Mouse (Mus musculus): ENCODE results near the gene Efemp2. TPM values are rescaled to one million over a fixed set of nuclear protein-coding genes. Genes with fewer than 3 reads are reported as not detected.

Efemp2 gene
- polyA plus RNA-seq, 1 experiment from 2014 or later, result 208 TPM

- no peak overlapping the region; the same call in 1 of the 2 replicates for H3K27ac ChIP-seq (ENCODE audit: low read length)
- no peak overlapping the region for H3K4me2 ChIP-seq (replicated peaks; ENCODE audit: low read depth, low read length)
- H3K4me3 ChIP-seq (ENCODE audit: low read length), result no peak overlapping the region
- peaks cover 22% of the 10 kb centered on the region for H3K4me1 ChIP-seq (ENCODE audit: insufficient read depth, low read length)
- no peaks in the 10 kb centered on the region for H3K36me3 ChIP-seq (ENCODE audit: insufficient read depth, low read length)
- H3K27me3 ChIP-seq (ENCODE audit: insufficient read depth, low read length), result no peaks in the 10 kb centered on the region
- ATAC-seq (ENCODE audit: low FRiP score, low TSS enrichment), result no peak
- no peak overlapping the region for H3K9ac ChIP-seq (replicated peaks; ENCODE audit: low read length)
- H3K9me3 ChIP-seq (ENCODE audit: low read length), result no peaks in the 10 kb centered on the region; the same call in none of the 2 replicates
- 72% methylated on average over 12 of the region's 12 CpGs for WGBS
These were observed 38.6 kb downstream of the Efemp2 start for GRCm38 (mm10) chr19:5512091-5513004.

GRCm38 (mm10) chr19:5513005-5513349, 39.2 kb downstream of the Efemp2 start:
- Histone ChIP-seq H3K36me3 (ENCODE audit: insufficient read depth, low read length) (no peaks in the 10 kb centered on the region), H3K4me1 (ENCODE audit: insufficient read depth, low read length) (peaks cover 22% of the 10 kb centered on the region), H3K9ac (replicated peaks; ENCODE audit: low read length) (no peak overlapping the region), H3K27me3 (ENCODE audit: insufficient read depth, low read length) (no peaks in the 10 kb centered on the region), H3K4me2 (replicated peaks; ENCODE audit: low read depth, low read length) (no peak overlapping the region), H3K9me3 (ENCODE audit: low read length) (no peaks in the 10 kb centered on the region; the same call in none of the 2 replicates), H3K4me3 (ENCODE audit: low read length) (no peak overlapping the region), H3K27ac (ENCODE audit: low read length) (no peak overlapping the region)
- no peak for ATAC-seq (ENCODE audit: low FRiP score, low TSS enrichment)
- 82% methylated on average over 3 of the region's 3 CpGs for WGBS

GRCm38 (mm10) chr19:5515840-5516777, 42.4 kb downstream of the Efemp2 start:
- WGBS, result 84% methylated on average over 7 of the region's 7 CpGs
- H3K9ac ChIP-seq (replicated peaks; ENCODE audit: low read length), result no peak overlapping the region
- no peaks in the 10 kb centered on the region for H3K36me3 ChIP-seq (ENCODE audit: insufficient read depth, low read length)
- no peaks in the 10 kb centered on the region for H3K27me3 ChIP-seq (ENCODE audit: insufficient read depth, low read length)
- H3K9me3 ChIP-seq (ENCODE audit: low read length), result no peaks in the 10 kb centered on the region
- no peak overlapping the region for H3K27ac ChIP-seq (ENCODE audit: low read length)
- ATAC-seq (ENCODE audit: low FRiP score, low TSS enrichment), result no peak
- H3K4me1 ChIP-seq (ENCODE audit: insufficient read depth, low read length), result peaks cover 12% of the 10 kb centered on the region; the same call in 1 of the 2 replicates
- H3K4me3 ChIP-seq (ENCODE audit: low read length), result no peak overlapping the region
- H3K4me2 ChIP-seq (replicated peaks; ENCODE audit: low read depth, low read length), result no peak overlapping the region

GRCm38 (mm10) chr19:5516906-5517505, 43.3 kb downstream of the Efemp2 start:
- no peak for ATAC-seq (ENCODE audit: low FRiP score, low TSS enrichment)
- H3K4me1 ChIP-seq (ENCODE audit: insufficient read depth, low read length), result 0 out of 2 replicates have a peak, but pooled peaks cover 6% of the 10 kb centered on the region
- no peak overlapping the region for H3K27ac ChIP-seq (ENCODE audit: low read length)
- H3K9ac ChIP-seq (replicated peaks; ENCODE audit: low read length), result no peak overlapping the region
- 80% methylated on average over 8 of the region's 8 CpGs for WGBS
- no peak overlapping the region for H3K4me3 ChIP-seq (ENCODE audit: low read length)
- no peaks in the 10 kb centered on the region for H3K27me3 ChIP-seq (ENCODE audit: insufficient read depth, low read length)
- no peaks in the 10 kb centered on the region for H3K36me3 ChIP-seq (ENCODE audit: insufficient read depth, low read length)
- H3K9me3 ChIP-seq (ENCODE audit: low read length), result no peaks in the 10 kb centered on the region
- no peak overlapping the region for H3K4me2 ChIP-seq (replicated peaks; ENCODE audit: low read depth, low read length)

GRCm38 (mm10) chr19:5518721-5519120, 45.0 kb downstream of the Efemp2 start:
- no peaks in the 10 kb centered on the region for H3K4me1 ChIP-seq (ENCODE audit: insufficient read depth, low read length)
- H3K4me2 ChIP-seq (replicated peaks; ENCODE audit: low read depth, low read length), result no peak overlapping the region
- no peaks in the 10 kb centered on the region for H3K9me3 ChIP-seq (ENCODE audit: low read length)
- no peak for ATAC-seq (ENCODE audit: low FRiP score, low TSS enrichment)
- H3K9ac ChIP-seq (replicated peaks; ENCODE audit: low read length), result no peak overlapping the region
- 83% methylated on average over 3 of the region's 3 CpGs for WGBS
- H3K4me3 ChIP-seq (ENCODE audit: low read length), result no peak overlapping the region
- no peaks in the 10 kb centered on the region for H3K36me3 ChIP-seq (ENCODE audit: insufficient read depth, low read length)
- H3K27me3 ChIP-seq (ENCODE audit: insufficient read depth, low read length), result no peaks in the 10 kb centered on the region
- no peak overlapping the region for H3K27ac ChIP-seq (ENCODE audit: low read length)

GRCm38 (mm10) chr19:5525204-5525603, 51.5 kb downstream of the Efemp2 start:
- H3K36me3 ChIP-seq (ENCODE audit: insufficient read depth, low read length), result no peaks in the 10 kb centered on the region
- peaks cover 10% of the 10 kb centered on the region for H3K4me1 ChIP-seq (ENCODE audit: insufficient read depth, low read length)
- no peak overlapping the region for H3K4me2 ChIP-seq (replicated peaks; ENCODE audit: low read depth, low read length)
- ATAC-seq (ENCODE audit: low FRiP score, low TSS enrichment), result no peak
- no peaks in the 10 kb centered on the region for H3K9me3 ChIP-seq (ENCODE audit: low read length)
- H3K27ac ChIP-seq (ENCODE audit: low read length), result no peak overlapping the region
- no peak overlapping the region for H3K4me3 ChIP-seq (ENCODE audit: low read length)
- WGBS, result 49% methylated on average over 5 of the region's 5 CpGs
- H3K9ac ChIP-seq (replicated peaks; ENCODE audit: low read length), result no peak overlapping the region
- H3K27me3 ChIP-seq (ENCODE audit: insufficient read depth, low read length), result no peaks in the 10 kb centered on the region

- H3K27ac ChIP-seq (ENCODE audit: low read length), result peak overlapping the region; percentile 92
- H3K9me3 ChIP-seq (ENCODE audit: low read length), result no peaks in the 10 kb centered on the region
- H3K27me3 ChIP-seq (ENCODE audit: insufficient read depth, low read length), result no peaks in the 10 kb centered on the region
- H3K9ac ChIP-seq (replicated peaks; ENCODE audit: low read length), result peak overlapping the region; percentile 52
- H3K4me3 ChIP-seq (ENCODE audit: low read length), result peak overlapping the region; percentile 21
- peak overlapping the region; percentile 52 for H3K4me2 ChIP-seq (replicated peaks; ENCODE audit: low read depth, low read length)
- H3K36me3 ChIP-seq (ENCODE audit: insufficient read depth, low read length), result no peaks in the 10 kb centered on the region
- WGBS, result 11% methylated on average over 20 of the region's 20 CpGs
- peaks cover 18% of the 10 kb centered on the region for H3K4me1 ChIP-seq (ENCODE audit: insufficient read depth, low read length)
- ATAC-seq (ENCODE audit: low FRiP score, low TSS enrichment), result peak; percentile 99
These were observed 55.8 kb downstream of the Efemp2 start for GRCm38 (mm10) chr19:5529325-5530137.

- no peaks in the 10 kb centered on the region for H3K27me3 ChIP-seq (ENCODE audit: insufficient read depth, low read length)
- peak overlapping the region; percentile 92 for H3K27ac ChIP-seq (ENCODE audit: low read length)
- peak overlapping the region; percentile 52 for H3K4me2 ChIP-seq (replicated peaks; ENCODE audit: low read depth, low read length)
- 54% methylated on average over 7 of the region's 7 CpGs for WGBS
- peaks cover 18% of the 10 kb centered on the region for H3K4me1 ChIP-seq (ENCODE audit: insufficient read depth, low read length)
- H3K36me3 ChIP-seq (ENCODE audit: insufficient read depth, low read length), result no peaks in the 10 kb centered on the region
- H3K9me3 ChIP-seq (ENCODE audit: low read length), result no peaks in the 10 kb centered on the region
- H3K4me3 ChIP-seq (ENCODE audit: low read length), result no peak overlapping the region
- no peak overlapping the region; the same call in 1 of the 2 replicates for H3K9ac ChIP-seq (replicated peaks; ENCODE audit: low read length)
- ATAC-seq (ENCODE audit: low FRiP score, low TSS enrichment), result 0 out of 2 replicates have a peak, but pooled peaks have one; percentile 10
These were observed 56.4 kb downstream of the Efemp2 start for GRCm38 (mm10) chr19:5530138-5530524.
